Mouse (Mus musculus) testis, adult 2 months (tissue): ENCODE data around the gene Fam196b. TPM values are rescaled to one million over a fixed set of nuclear protein-coding genes. Genes with fewer than 3 reads are reported as not detected.

Experiments
- H3K27ac ChIP-seq: fragments of 200-500 bp; 2 replicates; pipeline ENCODE4 v1.5.1; 2012; ENCODE audit warnings: low read depth, low read length; ENCODE audit not compliant: control insufficient read depth, insufficient read depth
- H3K27me3 ChIP-seq: fragments of 200-500 bp; 2 replicates; pipeline ENCODE4 v1.6.1; 2012; ENCODE audit warnings: mild to moderate bottlenecking, low read length, moderate library complexity; ENCODE audit not compliant: control insufficient read depth, insufficient read depth
- H3K36me3 ChIP-seq: fragments of 200-500 bp; 2 replicates; pipeline ENCODE4 v1.6.1; 2012; ENCODE audit warnings: mild to moderate bottlenecking, low read length; ENCODE audit not compliant: control insufficient read depth, insufficient read depth
- H3K4me1 ChIP-seq: fragments of 200-500 bp; 2 replicates; pipeline ENCODE4 v1.6.1; 2012; ENCODE audit warnings: low read length; ENCODE audit not compliant: control insufficient read depth, insufficient read depth
- H3K4me3 ChIP-seq: fragments of 200-500 bp; 2 replicates; pipeline ENCODE4 v1.5.1; 2012; ENCODE audit warnings: low read depth, mild to moderate bottlenecking, low read length, moderate library complexity, mixed read lengths; ENCODE audit not compliant: control insufficient read depth
- CTCF ChIP-seq: fragments of 200-500 bp; IDR thresholded peaks from 2 replicates; pipeline ENCODE4 v1.5.1; 2012; ENCODE audit warnings: low read depth, mild to moderate bottlenecking, inconsistent platforms, low read length, moderate library complexity; ENCODE audit not compliant: control insufficient read depth, insufficient read depth, insufficient replicate concordance
- POLR2A ChIP-seq: fragments of 200-500 bp; IDR thresholded peaks from 2 replicates; pipeline ENCODE4 v1.6.1; 2012; ENCODE audit warnings: low read depth, mild to moderate bottlenecking, inconsistent platforms, low read length, moderate library complexity; ENCODE audit not compliant: control insufficient read depth
- polyA plus RNA-seq: library from polyadenylated mRNA; depleted of rRNA; stranded (reverse); fragments of >200 nt; gene quantifications from 2 replicates; pipeline ENCODE4 v1.2.3, GENCODE M21; 2012

The Fam196b gene
- polyA plus RNA-seq, 1 experiment = 3.5 TPM

DNA sequence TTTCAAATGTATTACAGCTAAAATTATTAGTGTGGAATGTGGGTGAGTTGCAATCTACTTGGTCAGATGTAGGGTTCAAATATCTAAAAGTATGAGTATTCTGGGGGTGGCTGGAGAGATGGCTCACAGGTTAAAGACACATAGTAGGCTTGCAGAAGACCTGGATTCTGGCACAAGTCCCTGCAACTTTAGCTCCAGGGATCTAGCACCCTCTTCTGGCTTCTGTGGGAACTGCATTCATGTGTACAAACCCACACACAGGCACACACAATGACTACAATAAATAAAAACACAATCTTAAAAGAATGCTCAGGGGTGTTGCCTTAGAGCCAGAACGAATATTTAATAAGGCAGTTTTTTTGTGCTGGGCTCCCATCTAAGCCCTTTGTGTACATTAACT lies 23.3 kb downstream of the Fam196b start:
- no peak overlapping the region for H3K4me3 ChIP-seq
- TF ChIP-seq CTCF = peak; percentile 18; the same call in 1 of the 2 replicates
- no peak for TF ChIP-seq POLR2A
- no peak overlapping the region for H3K27ac ChIP-seq
- no peaks in the 10 kb centered on the region for H3K4me1 ChIP-seq
- no peaks in the 10 kb centered on the region for H3K36me3 ChIP-seq
- H3K27me3 ChIP-seq = no peaks in the 10 kb centered on the region

DNA sequence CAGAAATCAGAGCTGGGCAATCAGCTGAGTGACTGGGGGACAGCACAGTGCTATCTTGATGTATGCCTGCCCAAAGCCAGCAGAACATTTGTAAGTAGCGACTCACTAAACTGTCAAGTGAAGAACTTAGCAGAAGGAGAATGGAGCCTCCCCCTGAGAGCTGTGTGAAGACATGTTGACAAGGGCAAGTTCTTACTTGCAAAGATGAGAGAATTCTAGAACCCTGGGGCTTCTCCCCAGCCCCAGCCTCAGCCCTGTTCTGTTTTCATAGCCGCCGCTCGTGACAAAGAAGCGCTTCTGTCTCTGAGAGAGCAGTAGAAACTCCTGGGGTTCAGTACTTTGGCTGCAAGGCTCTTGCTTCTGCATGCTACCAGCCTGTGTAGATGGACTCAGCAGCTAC lies 25.1 kb downstream of the Fam196b start:
- H3K36me3 ChIP-seq = no peaks in the 10 kb centered on the region
- H3K27me3 ChIP-seq = no peaks in the 10 kb centered on the region
- no peak overlapping the region for H3K27ac ChIP-seq
- H3K4me1 ChIP-seq = no peaks in the 10 kb centered on the region
- TF ChIP-seq POLR2A (no peak), CTCF (no peak)
- H3K4me3 ChIP-seq = no peak overlapping the region

DNA sequence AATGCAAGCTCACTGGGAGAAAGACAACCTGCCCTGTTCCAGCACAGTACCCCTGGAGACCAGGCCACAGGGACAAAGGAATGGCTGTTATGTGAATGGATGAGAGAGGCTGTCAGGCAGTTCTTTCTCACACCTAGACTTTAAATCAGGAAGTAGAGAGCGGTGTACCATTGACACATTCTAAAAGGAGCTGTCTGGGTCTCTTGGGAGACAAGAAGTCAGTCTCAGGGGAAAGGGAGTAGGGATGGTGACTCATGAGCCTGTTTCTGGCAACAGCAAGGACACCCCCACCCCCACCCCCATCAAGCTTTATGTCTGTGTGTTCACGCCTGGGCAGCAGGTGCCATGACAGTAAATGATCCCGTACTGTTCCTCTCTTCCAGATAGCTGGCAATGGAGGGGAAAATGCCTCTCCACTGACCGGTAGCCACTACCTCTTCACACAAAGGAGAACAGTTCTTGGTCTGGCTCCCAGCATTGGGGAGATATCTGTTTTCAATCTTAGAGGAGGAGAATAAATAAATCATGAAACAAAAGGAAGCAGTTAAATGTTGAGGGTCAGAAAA lies 29.2 kb downstream of the Fam196b start:
- H3K4me1 ChIP-seq = no peaks in the 10 kb centered on the region
- TF ChIP-seq CTCF (no peak), POLR2A (no peak)
- H3K4me3 ChIP-seq = no peak overlapping the region
- no peaks in the 10 kb centered on the region for H3K36me3 ChIP-seq
- H3K27ac ChIP-seq = no peak overlapping the region
- no peaks in the 10 kb centered on the region for H3K27me3 ChIP-seq

DNA sequence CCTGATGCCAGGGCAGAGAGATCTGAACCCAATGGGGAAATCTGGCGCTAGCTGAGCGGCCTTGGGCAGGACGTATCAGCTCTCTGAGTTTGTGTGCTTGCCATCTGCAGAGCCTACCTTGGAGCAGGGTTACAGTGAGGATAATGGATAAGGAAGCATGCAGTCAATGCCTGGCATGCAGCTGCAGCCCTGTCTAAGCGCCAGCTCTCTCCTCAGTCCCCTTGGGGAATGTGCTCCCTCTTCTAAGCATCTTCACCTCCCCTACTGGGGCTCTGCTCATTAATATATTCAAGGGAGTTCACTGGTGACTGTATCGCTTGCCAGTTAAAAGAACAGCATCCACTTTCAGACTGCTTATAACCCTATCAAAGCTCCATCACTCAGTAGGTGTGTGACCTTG lies 29.7 kb downstream of the Fam196b start:
- no peaks in the 10 kb centered on the region for H3K4me1 ChIP-seq
- H3K4me3 ChIP-seq = no peak overlapping the region
- H3K27me3 ChIP-seq = no peaks in the 10 kb centered on the region
- no peak overlapping the region for H3K27ac ChIP-seq
- no peaks in the 10 kb centered on the region for H3K36me3 ChIP-seq
- TF ChIP-seq POLR2A = no peak
- no peak for TF ChIP-seq CTCF

DNA sequence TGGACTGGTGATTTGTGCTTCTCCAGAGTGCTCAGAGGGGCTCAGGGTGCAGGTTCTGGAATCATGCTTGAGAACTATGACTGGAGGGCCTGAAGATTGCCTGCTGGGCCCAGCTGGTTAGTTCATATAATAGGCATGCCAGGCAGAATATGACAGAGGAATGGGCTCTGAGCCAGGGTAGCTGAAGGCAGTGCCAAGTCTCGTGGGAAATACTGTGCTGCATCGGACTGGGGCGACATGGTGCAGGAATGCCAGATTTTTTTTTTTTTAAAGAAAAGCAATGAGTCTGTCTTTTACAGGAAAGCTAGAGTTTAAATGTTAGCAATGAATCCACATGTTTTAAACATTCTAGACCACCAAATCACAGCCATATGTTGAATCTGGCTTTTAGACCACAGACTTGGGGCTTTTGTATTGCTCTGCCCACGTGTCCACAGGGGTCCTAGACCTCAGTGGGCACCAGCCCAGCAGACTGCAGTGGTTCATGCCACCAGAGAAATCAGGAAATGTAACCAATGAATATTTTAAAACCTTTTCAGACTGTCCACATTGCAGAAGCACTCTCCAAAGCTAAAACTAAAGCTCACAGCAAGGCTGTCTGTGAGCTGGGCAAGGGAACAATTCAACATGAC lies 33.8 kb downstream of the Fam196b start:
- no peak overlapping the region for H3K27ac ChIP-seq

DNA sequence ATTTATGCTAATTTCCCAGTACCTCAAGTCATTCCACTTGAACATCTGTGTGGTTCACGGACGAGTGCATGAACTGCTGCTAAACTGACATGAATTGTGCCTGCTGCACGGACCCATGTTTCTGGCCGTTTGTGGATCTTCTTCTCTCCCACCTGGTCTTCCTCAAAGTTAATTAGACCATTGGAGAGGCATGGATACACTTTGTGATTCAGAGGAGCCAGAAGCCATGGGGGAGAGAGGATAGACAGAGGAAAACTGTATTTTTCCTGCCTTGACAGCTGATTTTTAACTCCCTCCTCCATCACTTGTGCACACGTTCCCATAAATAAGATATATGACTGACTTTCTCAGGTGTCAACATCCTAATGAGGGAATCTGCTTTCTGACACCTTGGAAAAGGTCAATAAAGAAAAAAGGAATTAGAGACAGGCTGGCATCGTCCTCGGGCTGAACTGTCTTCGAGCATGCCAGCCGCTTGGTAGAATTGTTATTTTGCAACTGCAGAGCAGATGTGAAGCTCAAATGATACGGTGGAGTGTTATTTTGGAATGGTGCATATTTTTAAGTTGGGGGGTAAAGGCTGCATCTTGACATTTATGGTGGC lies 34.9 kb downstream of the Fam196b start:
- Histone ChIP-seq H3K4me3 (no peak overlapping the region), H3K27me3 (no peaks in the 10 kb centered on the region), H3K36me3 (no peaks in the 10 kb centered on the region), H3K27ac (no peak overlapping the region), H3K4me1 (no peaks in the 10 kb centered on the region)
- no peak for TF ChIP-seq POLR2A
- no peak for TF ChIP-seq CTCF

More for the DNA sequence above, 33.8 kb downstream of the Fam196b start:
- TF ChIP-seq POLR2A (no peak), CTCF (no peak)
- Histone ChIP-seq H3K4me3 (no peak overlapping the region), H3K4me1 (no peaks in the 10 kb centered on the region), H3K27me3 (no peaks in the 10 kb centered on the region), H3K36me3 (no peaks in the 10 kb centered on the region)

DNA sequence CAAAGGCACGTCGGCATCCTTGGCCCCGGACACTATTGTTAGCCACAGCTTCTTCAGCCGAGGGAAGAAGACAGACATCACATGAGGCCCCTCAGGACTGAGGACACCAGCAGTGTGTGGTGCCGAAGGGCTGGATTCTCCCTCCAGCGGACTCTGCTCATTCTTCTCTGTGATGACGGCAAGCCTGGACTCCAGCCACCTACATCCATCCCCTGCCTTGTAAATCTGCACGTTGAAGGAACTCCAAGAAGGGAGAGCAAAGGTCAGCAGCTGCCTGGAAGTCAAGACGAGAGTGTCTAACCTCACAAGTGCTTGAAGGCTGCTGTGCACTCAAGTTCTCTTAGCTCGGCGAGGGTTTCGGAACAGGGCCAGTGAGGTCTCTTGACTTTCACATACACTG lies 40.8 kb downstream of the Fam196b start:
- Histone ChIP-seq H3K4me3 (peak overlapping the region; percentile 61), H3K4me1 (peaks cover 7% of the 10 kb centered on the region), H3K27ac (no peak overlapping the region), H3K27me3 (no peaks in the 10 kb centered on the region), H3K36me3 (no peaks in the 10 kb centered on the region)
- no peak for TF ChIP-seq POLR2A
